Mouse (Mus musculus): ENCODE measurements around the gene Arntl. TPM values are rescaled to one million over a fixed set of nuclear protein-coding genes. Genes with fewer than 3 reads are reported as not detected.
"Not testable (repeated sequence)": the region's sequence is repeated elsewhere in the genome, so short reads cannot be mapped to it uniquely, and the experiment has no call there.

The Arntl gene
- polyA plus RNA-seq, 1 experiment from 2014 or later, result 9.0 TPM

DNA sequence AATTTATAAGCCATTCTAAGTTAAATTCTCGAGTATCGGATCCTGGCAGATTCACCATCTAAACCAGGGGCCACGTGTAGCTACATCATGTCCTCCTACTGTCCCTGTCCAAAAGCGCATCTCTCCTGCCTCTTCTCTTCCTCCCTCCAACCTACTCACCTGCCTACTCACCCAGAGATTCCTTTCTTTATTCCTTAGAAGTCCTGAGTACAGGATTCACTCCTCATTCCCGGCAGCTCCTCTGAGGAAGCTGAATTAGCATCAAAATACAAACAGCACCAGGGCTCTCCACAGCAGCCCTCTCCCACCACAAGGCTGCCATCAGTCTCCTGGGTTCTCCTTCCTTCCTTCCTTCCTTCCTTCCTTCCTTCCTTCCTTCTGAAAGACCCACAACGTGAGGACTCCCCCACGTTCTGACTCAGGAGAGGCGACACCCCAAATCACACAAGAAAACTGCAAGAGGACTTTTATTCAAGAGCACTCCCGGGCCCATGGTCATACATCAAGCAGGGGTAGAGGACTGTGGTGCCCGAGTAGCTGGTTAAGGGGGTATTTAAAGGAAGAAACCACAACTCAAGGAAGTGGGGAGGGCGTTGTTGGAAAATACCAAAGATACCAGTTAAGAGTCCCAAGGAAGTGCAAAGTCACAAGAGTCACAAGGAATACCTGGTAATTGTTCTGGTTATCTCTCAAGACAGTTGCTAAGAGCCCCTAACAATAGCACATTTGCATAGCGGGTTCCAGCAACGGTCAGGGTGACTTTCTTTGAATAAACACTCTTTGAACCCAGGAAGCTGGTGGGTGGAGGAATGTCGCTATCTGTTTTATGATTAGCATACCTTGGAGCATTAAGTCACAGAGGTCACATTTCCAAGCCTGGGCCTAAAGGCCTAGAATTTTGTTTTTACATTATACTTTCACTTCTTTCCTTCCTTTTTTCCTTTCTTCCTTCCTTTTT lies 55.5 kb downstream of the Arntl start:
- ATAC-seq (ENCODE audit: insufficient number of reproducible peaks, low FRiP score, low TSS enrichment, low read depth); H3K36me3 ChIP-seq (ENCODE audit: control insufficient read depth, insufficient read depth, low read length); H3K27me3 ChIP-seq (ENCODE audit: control insufficient read depth, insufficient read depth, low read length); H3K4me3 ChIP-seq (ENCODE audit: low read depth, low read length); H3K27ac ChIP-seq (replicated peaks; ENCODE audit: low read depth, low read length); H3K9me3 ChIP-seq (ENCODE audit: control insufficient read depth, low read length); H3K4me2 ChIP-seq (ENCODE audit: low read depth, severe bottlenecking); H3K4me1 ChIP-seq (ENCODE audit: control insufficient read depth, insufficient read depth, low read length); H3K9ac ChIP-seq (ENCODE audit: low read length); DNase-seq (ENCODE audit: low spot score): not testable (repeated sequence)
- WGBS, result 49% methylated on average over 14 of the region's 14 CpGs

DNA sequence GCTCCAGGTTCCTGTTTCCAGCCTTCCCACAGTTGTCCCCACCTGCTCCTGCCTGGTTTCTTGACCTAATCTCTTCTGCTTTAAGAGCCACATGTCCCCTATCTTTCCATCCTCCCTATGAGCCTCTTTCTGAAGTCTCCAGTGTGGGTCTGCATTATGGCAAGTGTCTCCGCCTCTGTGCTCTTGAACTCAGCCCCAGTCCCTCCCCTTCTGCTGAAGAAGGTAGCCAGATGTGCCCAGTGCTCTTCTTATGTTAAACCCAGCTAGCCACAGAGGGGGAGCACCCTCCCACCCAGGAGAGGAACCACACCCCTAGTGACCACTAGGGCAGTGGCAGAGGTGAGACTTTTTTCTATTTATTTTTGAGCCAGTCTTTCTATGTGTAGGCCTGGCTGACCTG lies 56.7 kb downstream of the Arntl start:
- no peaks in the 10 kb centered on the region for H3K36me3 ChIP-seq (ENCODE audit: control insufficient read depth, insufficient read depth, low read length)
- H3K27ac ChIP-seq (replicated peaks; ENCODE audit: low read depth, low read length), result no peak overlapping the region
- no peak overlapping the region for H3K4me3 ChIP-seq (ENCODE audit: low read depth, low read length)
- H3K9ac ChIP-seq (ENCODE audit: low read length), result no peak overlapping the region
- no peaks in the 10 kb centered on the region for H3K27me3 ChIP-seq (ENCODE audit: control insufficient read depth, insufficient read depth, low read length)
- ATAC-seq (ENCODE audit: insufficient number of reproducible peaks, low FRiP score, low TSS enrichment, low read depth) (no peak), DNase-seq (ENCODE audit: low spot score) (no peak)
- peaks cover 3% of the 10 kb centered on the region; the same call in 1 of the 2 replicates for H3K4me1 ChIP-seq (ENCODE audit: control insufficient read depth, insufficient read depth, low read length)
- H3K4me2 ChIP-seq (ENCODE audit: low read depth, severe bottlenecking), result no peak overlapping the region
- 81% methylated on average over 1 of the region's 1 CpGs for WGBS
- H3K9me3 ChIP-seq (ENCODE audit: control insufficient read depth, low read length), result no peaks in the 10 kb centered on the region

DNA sequence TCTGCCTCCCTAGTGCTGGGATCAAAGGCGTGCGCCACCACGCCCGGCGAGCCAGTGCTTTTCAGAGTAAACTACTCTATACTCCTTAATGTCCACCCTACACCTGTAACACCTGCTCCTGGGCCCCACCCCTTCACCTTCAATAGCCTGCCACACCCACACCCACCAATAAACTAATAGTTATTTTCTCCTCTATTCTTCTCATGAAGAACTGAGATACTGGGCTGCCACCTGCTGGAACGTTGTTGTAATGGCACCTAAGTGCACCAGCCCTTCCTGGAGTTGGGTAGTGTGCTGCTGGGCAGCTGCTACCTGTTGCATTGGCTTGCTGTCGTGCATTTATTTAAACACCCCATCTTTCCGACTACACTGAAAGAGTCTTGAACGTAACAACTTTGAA lies 61.0 kb downstream of the Arntl start:
- no peak overlapping the region for H3K4me2 ChIP-seq (ENCODE audit: low read depth, severe bottlenecking)
- H3K9me3 ChIP-seq (ENCODE audit: control insufficient read depth, low read length), result no peaks in the 10 kb centered on the region
- no peak overlapping the region for H3K9ac ChIP-seq (ENCODE audit: low read length)
- no peaks in the 10 kb centered on the region for H3K4me1 ChIP-seq (ENCODE audit: control insufficient read depth, insufficient read depth, low read length)
- no peak overlapping the region for H3K4me3 ChIP-seq (ENCODE audit: low read depth, low read length)
- peak; percentile 65 for DNase-seq (ENCODE audit: low spot score)
- H3K27me3 ChIP-seq (ENCODE audit: control insufficient read depth, insufficient read depth, low read length), result no peaks in the 10 kb centered on the region
- H3K36me3 ChIP-seq (ENCODE audit: control insufficient read depth, insufficient read depth, low read length), result no peaks in the 10 kb centered on the region
- WGBS, result 79% methylated on average over 9 of the region's 9 CpGs
- no peak overlapping the region for H3K27ac ChIP-seq (replicated peaks; ENCODE audit: low read depth, low read length)
- ATAC-seq (ENCODE audit: insufficient number of reproducible peaks, low FRiP score, low TSS enrichment, low read depth), result no peak

DNA sequence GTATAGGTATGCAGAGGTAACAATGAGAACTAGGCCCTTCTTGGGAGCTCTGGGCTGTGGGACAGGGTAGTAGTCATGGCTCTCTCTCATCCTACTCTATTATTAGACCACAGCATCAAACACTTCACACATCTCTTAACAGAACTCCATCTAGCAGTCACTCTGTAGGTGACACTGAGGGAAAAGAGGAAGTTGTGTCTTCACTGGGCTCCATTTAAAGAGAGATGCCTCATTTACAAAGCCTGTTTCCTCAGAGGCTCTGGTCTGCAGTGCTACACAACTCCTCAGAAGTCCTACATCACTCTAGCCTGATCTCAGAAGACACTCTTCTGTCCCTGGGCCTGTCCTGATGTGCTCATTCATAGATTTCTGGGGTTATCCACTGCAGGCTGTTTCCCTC lies 61.8 kb downstream of the Arntl start:
- H3K27ac ChIP-seq (replicated peaks; ENCODE audit: low read depth, low read length), result no peak overlapping the region
- no peak overlapping the region for H3K9ac ChIP-seq (ENCODE audit: low read length)
- DNase-seq (ENCODE audit: low spot score) (no peak), ATAC-seq (ENCODE audit: insufficient number of reproducible peaks, low FRiP score, low TSS enrichment, low read depth) (no peak)
- no peaks in the 10 kb centered on the region for H3K4me1 ChIP-seq (ENCODE audit: control insufficient read depth, insufficient read depth, low read length)
- no peaks in the 10 kb centered on the region for H3K27me3 ChIP-seq (ENCODE audit: control insufficient read depth, insufficient read depth, low read length)
- no peaks in the 10 kb centered on the region for H3K36me3 ChIP-seq (ENCODE audit: control insufficient read depth, insufficient read depth, low read length)
- no peak overlapping the region for H3K4me2 ChIP-seq (ENCODE audit: low read depth, severe bottlenecking)
- H3K4me3 ChIP-seq (ENCODE audit: low read depth, low read length), result no peak overlapping the region
- H3K9me3 ChIP-seq (ENCODE audit: control insufficient read depth, low read length), result no peaks in the 10 kb centered on the region

DNA sequence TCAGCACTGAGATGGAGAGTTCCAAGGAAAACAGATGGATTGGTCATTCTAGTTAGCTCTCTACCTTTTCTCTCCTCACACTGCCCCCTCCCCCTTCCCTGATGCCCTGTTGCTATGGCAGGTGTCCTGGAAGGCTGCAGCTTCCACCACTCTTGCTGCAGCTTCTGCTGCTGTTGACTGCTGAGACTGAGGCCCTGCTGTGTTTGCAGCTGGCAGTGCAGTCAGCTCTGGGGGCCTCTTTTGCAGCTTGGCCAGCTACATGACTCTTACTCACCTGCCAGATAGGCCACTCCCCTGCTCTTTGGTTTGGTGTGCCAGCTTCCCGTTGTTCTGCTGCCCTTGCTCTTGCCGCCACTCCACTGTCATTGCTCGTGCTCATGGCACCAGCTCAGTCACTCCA lies 62.7 kb downstream of the Arntl start:
- no peak overlapping the region for H3K27ac ChIP-seq (replicated peaks; ENCODE audit: low read depth, low read length)
- no peak overlapping the region for H3K4me3 ChIP-seq (ENCODE audit: low read depth, low read length)
- WGBS, result 71% methylated on average over 3 of the region's 3 CpGs
- H3K4me1 ChIP-seq (ENCODE audit: control insufficient read depth, insufficient read depth, low read length), result no peaks in the 10 kb centered on the region
- H3K27me3 ChIP-seq (ENCODE audit: control insufficient read depth, insufficient read depth, low read length), result no peaks in the 10 kb centered on the region
- ATAC-seq (ENCODE audit: insufficient number of reproducible peaks, low FRiP score, low TSS enrichment, low read depth) (no peak), DNase-seq (ENCODE audit: low spot score) (no peak)
- H3K9ac ChIP-seq (ENCODE audit: low read length), result no peak overlapping the region
- no peaks in the 10 kb centered on the region for H3K9me3 ChIP-seq (ENCODE audit: control insufficient read depth, low read length)
- no peaks in the 10 kb centered on the region for H3K36me3 ChIP-seq (ENCODE audit: control insufficient read depth, insufficient read depth, low read length)
- no peak overlapping the region for H3K4me2 ChIP-seq (ENCODE audit: low read depth, severe bottlenecking)

DNA sequence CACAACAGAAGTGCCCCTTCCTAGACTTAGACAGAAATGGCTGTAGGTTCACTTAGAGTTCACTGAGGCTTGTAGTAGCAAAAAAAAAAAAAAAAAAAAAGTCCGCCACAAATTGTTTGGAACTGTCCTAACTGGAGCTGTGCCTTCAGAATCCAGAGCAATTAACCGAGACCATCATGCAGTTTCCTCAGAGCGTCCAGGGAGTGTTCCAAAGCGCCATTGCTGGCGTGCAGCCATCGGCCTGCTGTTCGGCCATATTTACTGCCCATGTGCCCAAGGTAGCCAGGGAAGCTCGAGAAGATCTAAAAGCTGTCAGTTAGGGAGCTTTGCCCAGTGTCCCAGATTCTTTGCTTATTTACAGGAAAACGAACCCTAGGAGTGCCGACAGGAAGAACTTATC lies 63.3 kb downstream of the Arntl start:
- DNase-seq (ENCODE audit: low spot score) (no peak), ATAC-seq (ENCODE audit: insufficient number of reproducible peaks, low FRiP score, low TSS enrichment, low read depth) (no peak)
- Histone ChIP-seq H3K27ac (replicated peaks; ENCODE audit: low read depth, low read length) (no peak overlapping the region), H3K4me3 (ENCODE audit: low read depth, low read length) (no peak overlapping the region), H3K9me3 (ENCODE audit: control insufficient read depth, low read length) (no peaks in the 10 kb centered on the region), H3K4me2 (ENCODE audit: low read depth, severe bottlenecking) (no peak overlapping the region), H3K4me1 (ENCODE audit: control insufficient read depth, insufficient read depth, low read length) (no peaks in the 10 kb centered on the region), H3K36me3 (ENCODE audit: control insufficient read depth, insufficient read depth, low read length) (no peaks in the 10 kb centered on the region), H3K9ac (ENCODE audit: low read length) (no peak overlapping the region), H3K27me3 (ENCODE audit: control insufficient read depth, insufficient read depth, low read length) (no peaks in the 10 kb centered on the region)
- WGBS, result 82% methylated on average over 10 of the region's 10 CpGs

DNA sequence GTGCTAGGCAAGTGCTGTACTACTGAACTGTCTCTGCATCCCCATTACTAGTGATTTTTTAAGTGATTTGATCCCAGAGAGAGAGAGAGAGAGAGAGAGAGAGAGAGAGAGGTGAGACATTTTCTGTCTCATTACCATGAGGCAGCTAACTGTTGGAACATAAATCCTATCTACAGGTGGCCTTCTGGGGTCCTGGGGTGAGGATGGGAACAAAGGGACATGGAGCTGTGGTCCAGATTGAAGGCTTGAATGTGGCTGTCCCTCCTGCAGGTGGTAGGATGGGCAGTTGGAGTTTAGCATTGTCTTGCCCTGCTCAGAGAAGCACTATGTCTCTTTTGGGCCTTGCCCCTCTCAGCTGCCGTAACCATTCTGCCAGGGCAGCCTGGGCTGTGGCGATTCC lies 63.7 kb downstream of the Arntl start:
- WGBS, result 87% methylated on average over 2 of the region's 2 CpGs
- H3K4me3 ChIP-seq (ENCODE audit: low read depth, low read length), result no peak overlapping the region
- no peak overlapping the region for H3K27ac ChIP-seq (replicated peaks; ENCODE audit: low read depth, low read length)
- H3K4me1 ChIP-seq (ENCODE audit: control insufficient read depth, insufficient read depth, low read length), result no peaks in the 10 kb centered on the region
- ATAC-seq (ENCODE audit: insufficient number of reproducible peaks, low FRiP score, low TSS enrichment, low read depth) (no peak), DNase-seq (ENCODE audit: low spot score) (no peak)
- no peaks in the 10 kb centered on the region for H3K36me3 ChIP-seq (ENCODE audit: control insufficient read depth, insufficient read depth, low read length)
- H3K4me2 ChIP-seq (ENCODE audit: low read depth, severe bottlenecking), result no peak overlapping the region
- H3K9me3 ChIP-seq (ENCODE audit: control insufficient read depth, low read length), result no peaks in the 10 kb centered on the region
- no peak overlapping the region for H3K9ac ChIP-seq (ENCODE audit: low read length)
- H3K27me3 ChIP-seq (ENCODE audit: control insufficient read depth, insufficient read depth, low read length), result no peaks in the 10 kb centered on the region

DNA sequence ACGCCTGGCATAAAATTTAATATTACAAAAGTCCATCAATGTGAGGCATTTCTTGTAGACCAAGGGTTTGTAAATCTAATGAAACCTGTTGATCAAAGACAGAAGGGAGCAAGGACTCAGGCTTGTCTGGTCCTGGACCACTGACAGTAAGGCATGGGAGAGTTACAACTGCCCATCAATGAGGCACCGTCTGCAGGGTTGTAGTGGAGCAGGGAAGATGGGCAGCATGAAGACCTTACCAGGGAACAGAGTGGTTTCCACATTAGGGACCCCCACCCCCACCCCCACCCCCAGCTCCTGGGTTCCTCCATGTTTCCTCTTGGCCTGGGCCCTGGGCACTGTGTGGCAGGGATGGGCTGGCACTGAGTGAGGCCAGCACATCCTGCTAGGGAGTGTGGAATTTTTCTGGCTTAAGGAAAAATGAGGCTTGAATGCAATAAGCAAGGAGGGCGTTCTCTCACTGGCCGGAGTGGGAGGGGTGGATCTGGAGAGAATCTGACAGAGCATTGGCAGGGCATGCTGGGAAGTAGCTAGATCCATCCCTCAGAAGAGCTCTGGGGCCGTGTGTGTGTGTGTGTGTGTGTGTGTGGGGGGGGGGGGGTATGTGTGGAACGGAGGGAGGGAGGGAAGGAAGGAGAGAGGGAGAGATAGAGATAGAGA lies 65.2 kb downstream of the Arntl start:
- Histone ChIP-seq H3K4me1 (ENCODE audit: control insufficient read depth, insufficient read depth, low read length) (no peaks in the 10 kb centered on the region), H3K27ac (replicated peaks; ENCODE audit: low read depth, low read length) (no peak overlapping the region), H3K27me3 (ENCODE audit: control insufficient read depth, insufficient read depth, low read length) (no peaks in the 10 kb centered on the region), H3K4me3 (ENCODE audit: low read depth, low read length) (no peak overlapping the region), H3K36me3 (ENCODE audit: control insufficient read depth, insufficient read depth, low read length) (no peaks in the 10 kb centered on the region), H3K9me3 (ENCODE audit: control insufficient read depth, low read length) (no peaks in the 10 kb centered on the region), H3K4me2 (ENCODE audit: low read depth, severe bottlenecking) (no peak overlapping the region), H3K9ac (ENCODE audit: low read length) (no peak overlapping the region)
- ATAC-seq (ENCODE audit: insufficient number of reproducible peaks, low FRiP score, low TSS enrichment, low read depth) (no peak), DNase-seq (ENCODE audit: low spot score) (no peak)
- WGBS, result 81% methylated on average over 6 of the region's 6 CpGs

Measured in limb, embryonic 11.5 days (tissue).